Mouse (Mus musculus) liver, embryonic 16.5 days (tissue): ENCODE measurements at regions not wholly inside any gene's neighbourhood (a gene's known extent, or its start where the extent isn't known, plus 50 kb on each side); places are given as distances from the start of the nearest gene placed in this dataset.

Experiments
- ATAC-seq: fragments of 200-750 bp; cut with Nextera tagmentation; 2 replicates; pipeline ENCODE4 v1.8.0; 2017; ENCODE audit warnings: low read depth, mild to moderate bottlenecking, moderate number of reproducible peaks, moderate library complexity
- H3K27ac ChIP-seq: fragments of 300-500 bp; sonication (generic); 2 replicates; pipeline ENCODE4 v1.5.1; 2014; ENCODE audit warnings: mild to moderate bottlenecking, low read length
- H3K27me3 ChIP-seq: fragments of 300-500 bp; sonication (generic); 2 replicates; pipeline ENCODE4 v1.6.1; 2014; ENCODE audit warnings: low read depth, low read length, mixed read lengths; ENCODE audit not compliant: control insufficient read depth, insufficient read depth
- H3K36me3 ChIP-seq: fragments of 300-500 bp; sonication (generic); 2 replicates; pipeline ENCODE4 v1.6.1; 2014; ENCODE audit warnings: mild to moderate bottlenecking; ENCODE audit not compliant: control insufficient read depth, insufficient read depth
- H3K4me1 ChIP-seq: fragments of 300-500 bp; sonication (generic); 2 replicates; pipeline ENCODE4 v1.6.1; 2014; ENCODE audit warnings: low read depth, low read length, mixed read lengths; ENCODE audit not compliant: control insufficient read depth
- H3K4me2 ChIP-seq: fragments of 300-500 bp; sonication (generic); 2 replicates; pipeline ENCODE4 v1.6.1; 2014; ENCODE audit warnings: low read depth, low read length, mixed read lengths
- H3K4me3 ChIP-seq: fragments of 300-500 bp; sonication (generic); 2 replicates; pipeline ENCODE4 v1.5.1; 2014; ENCODE audit warnings: low read depth, mild to moderate bottlenecking, low read length
- H3K9ac ChIP-seq: fragments of 300-500 bp; sonication (generic); 2 replicates; pipeline ENCODE4 v1.6.1; 2014; ENCODE audit warnings: low read depth, low read length
- H3K9me3 ChIP-seq: fragments of 300-500 bp; sonication (generic); replicated peaks from 2 replicates; pipeline ENCODE4 v1.6.1; 2016; ENCODE audit warnings: low read length; ENCODE audit not compliant: control insufficient read depth
- WGBS: fragments of 180-500 bp; shearing (Covaris S2); extraction: QIAGEN DNeasy Blood & Tissue Kit; methylation state at CpG from one replicate; pipeline ENCODE4 v1.1.7; 2014; ENCODE audit not compliant: insufficient replicate concordance; 5-methylcytosine and 5-hydroxymethylcytosine counted together

- Histone ChIP-seq H3K4me3 (no peak overlapping the region), H3K4me2 (no peak overlapping the region), H3K27me3 (no peaks in the 10 kb centered on the region), H3K9ac (no peak overlapping the region), H3K4me1 (no peaks in the 10 kb centered on the region), H3K27ac (no peak overlapping the region), H3K36me3 (no peaks in the 10 kb centered on the region), H3K9me3 (no peaks in the 10 kb centered on the region)
- no peak for ATAC-seq
- 54% methylated on average over 2 of the region's 2 CpGs for whole genome bisulfite sequencing
Measured at GRCm38 (mm10) chr4:87670167-87670566, 363.0 kb downstream of the Mllt3 start.

DNA sequence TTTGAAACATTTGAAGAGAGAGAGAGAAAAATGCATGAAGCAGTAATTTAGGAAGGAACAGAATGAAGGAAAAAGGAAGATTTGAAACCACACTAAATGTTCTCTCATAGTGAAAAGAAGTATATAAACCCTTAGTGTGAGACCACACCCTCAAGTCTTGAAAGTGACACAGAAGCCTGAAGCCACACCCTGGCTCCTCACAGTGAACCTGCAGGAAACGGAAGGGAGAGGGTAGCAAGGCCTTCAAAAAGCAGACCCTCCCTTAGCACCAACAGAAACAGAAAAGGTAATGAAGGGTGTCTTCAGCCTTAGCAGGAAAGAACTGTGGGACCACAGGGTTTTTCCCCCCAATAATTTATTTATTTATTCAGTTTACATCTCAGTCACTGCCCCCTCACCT lies 363.7 kb downstream of the Mllt3 start:
- no peak overlapping the region for H3K9ac ChIP-seq
- no peaks in the 10 kb centered on the region for H3K27me3 ChIP-seq
- no peaks in the 10 kb centered on the region for H3K4me1 ChIP-seq
- no peak for ATAC-seq
- H3K4me3 ChIP-seq, result no peak overlapping the region
- H3K27ac ChIP-seq, result no peak overlapping the region
- no peaks in the 10 kb centered on the region for H3K9me3 ChIP-seq
- WGBS, result 50% methylated on average over 1 of the region's 1 CpGs
- no peak overlapping the region for H3K4me2 ChIP-seq
- H3K36me3 ChIP-seq, result no peaks in the 10 kb centered on the region

DNA sequence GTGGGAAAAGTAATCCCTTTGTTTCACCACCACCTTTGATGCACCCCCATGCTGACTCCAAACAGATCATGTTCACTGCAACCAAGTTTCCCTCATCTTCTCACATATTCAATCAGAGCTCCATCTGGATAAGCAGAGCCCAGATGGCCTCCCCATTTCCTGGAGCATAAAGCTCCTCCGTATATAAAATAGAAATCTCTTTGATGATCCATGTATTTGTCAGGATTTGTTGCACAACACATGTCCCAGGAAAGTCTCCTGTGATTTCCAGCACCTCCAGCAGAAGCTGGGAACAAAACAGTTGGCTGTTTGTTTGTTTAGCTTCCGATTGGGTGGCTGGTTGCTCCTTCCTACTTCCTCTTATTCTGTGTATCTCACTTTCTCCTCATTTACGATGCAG lies 364.9 kb downstream of the Mllt3 start:
- ATAC-seq, result no peak
- H3K4me2 ChIP-seq, result no peak overlapping the region
- H3K9me3 ChIP-seq, result no peaks in the 10 kb centered on the region
- 19% methylated on average over 3 of the region's 3 CpGs for WGBS
- H3K36me3 ChIP-seq, result no peaks in the 10 kb centered on the region
- no peak overlapping the region for H3K27ac ChIP-seq
- no peaks in the 10 kb centered on the region for H3K4me1 ChIP-seq
- H3K27me3 ChIP-seq, result no peaks in the 10 kb centered on the region
- H3K9ac ChIP-seq, result no peak overlapping the region
- H3K4me3 ChIP-seq, result no peak overlapping the region

DNA sequence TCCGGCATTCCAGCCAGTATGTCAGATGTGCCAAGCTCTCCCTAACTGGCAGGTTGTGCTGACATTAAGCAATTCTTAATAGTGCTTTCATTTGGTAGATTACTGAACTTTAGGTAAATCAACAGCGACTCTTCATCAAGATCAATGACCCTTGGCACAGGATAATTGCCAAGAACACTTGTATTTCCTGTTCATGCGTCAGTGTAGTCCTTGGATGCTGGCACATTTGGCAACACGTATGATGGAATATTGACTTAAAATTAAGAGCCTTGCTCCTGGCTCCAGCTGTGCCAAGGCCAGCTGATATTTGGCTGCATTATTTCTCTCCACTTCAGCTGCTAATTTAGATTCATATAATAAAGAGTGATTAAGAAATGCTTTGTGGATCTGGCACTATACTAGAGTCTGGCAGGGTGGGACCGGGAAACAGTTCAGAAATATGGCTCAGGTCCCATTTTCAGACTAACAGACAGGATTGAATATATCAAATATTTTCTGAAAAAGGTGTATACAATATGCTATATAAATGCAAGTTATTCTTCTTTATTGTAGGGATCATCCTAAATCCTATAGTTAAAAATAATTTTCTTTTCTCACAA lies 365.5 kb downstream of the Mllt3 start:
- H3K4me3 ChIP-seq, result no peak overlapping the region
- H3K36me3 ChIP-seq, result no peaks in the 10 kb centered on the region
- no peak for ATAC-seq
- WGBS, result 67% methylated on average over 5 of the region's 5 CpGs
- H3K9me3 ChIP-seq, result no peaks in the 10 kb centered on the region
- H3K27me3 ChIP-seq, result no peaks in the 10 kb centered on the region
- no peak overlapping the region for H3K27ac ChIP-seq
- H3K4me2 ChIP-seq, result no peak overlapping the region
- no peaks in the 10 kb centered on the region for H3K4me1 ChIP-seq
- no peak overlapping the region for H3K9ac ChIP-seq

DNA sequence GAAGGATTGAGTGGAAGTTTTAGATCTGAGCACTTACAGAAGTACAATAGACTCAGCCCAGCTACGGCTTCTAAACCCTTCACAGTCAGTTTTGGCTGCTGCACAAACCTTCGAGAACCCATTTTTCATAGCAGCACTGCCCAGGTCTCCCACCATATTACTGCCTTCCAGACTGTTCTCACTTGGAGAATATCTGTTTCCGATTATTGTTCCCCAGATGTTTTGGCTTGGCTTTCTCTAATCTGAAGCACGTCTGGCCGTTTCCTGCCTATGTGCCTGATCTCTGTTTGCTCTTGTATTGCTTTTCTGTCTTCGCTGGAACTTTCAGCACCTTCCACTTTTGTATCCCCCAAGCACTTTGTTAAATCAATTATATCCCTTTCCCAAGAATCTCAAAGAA lies 368.0 kb downstream of the Mllt3 start:
- Histone ChIP-seq H3K36me3 (no peaks in the 10 kb centered on the region), H3K27ac (no peak overlapping the region), H3K27me3 (no peaks in the 10 kb centered on the region), H3K4me1 (no peaks in the 10 kb centered on the region), H3K9me3 (no peaks in the 10 kb centered on the region), H3K4me2 (no peak overlapping the region), H3K4me3 (no peak overlapping the region), H3K9ac (no peak overlapping the region)
- 41% methylated on average over 6 of the region's 6 CpGs for WGBS
- no peak for ATAC-seq

- Histone ChIP-seq H3K27me3 (no peaks in the 10 kb centered on the region), H3K4me1 (no peaks in the 10 kb centered on the region), H3K4me3 (no peak overlapping the region), H3K27ac (no peak overlapping the region), H3K36me3 (no peaks in the 10 kb centered on the region), H3K4me2 (no peak overlapping the region), H3K9me3 (no peaks in the 10 kb centered on the region), H3K9ac (no peak overlapping the region)
- 35% methylated on average over 2 of the region's 2 CpGs for WGBS
- no peak for ATAC-seq
Measured at GRCm38 (mm10) chr4:87662876-87663275, 370.3 kb downstream of the Mllt3 start.

GRCm38 (mm10) chr4:87658316-87658715 lies 374.8 kb downstream of the Mllt3 start:
- Histone ChIP-seq H3K4me1 (no peaks in the 10 kb centered on the region), H3K9me3 (no peaks in the 10 kb centered on the region), H3K4me2 (no peak overlapping the region), H3K4me3 (no peak overlapping the region), H3K27ac (no peak overlapping the region), H3K9ac (no peak overlapping the region), H3K27me3 (no peaks in the 10 kb centered on the region), H3K36me3 (no peaks in the 10 kb centered on the region)
- ATAC-seq, result no peak
- WGBS, result 25% methylated on average over 4 of the region's 4 CpGs

GRCm38 (mm10) chr4:87657855-87658254 lies 375.3 kb downstream of the Mllt3 start:
- no peaks in the 10 kb centered on the region for H3K27me3 ChIP-seq
- ATAC-seq, result no peak
- H3K9me3 ChIP-seq, result no peaks in the 10 kb centered on the region
- H3K4me2 ChIP-seq, result no peak overlapping the region
- no peak overlapping the region for H3K9ac ChIP-seq
- H3K36me3 ChIP-seq, result no peaks in the 10 kb centered on the region
- 23% methylated on average over 2 of the region's 2 CpGs for WGBS
- H3K4me1 ChIP-seq, result no peaks in the 10 kb centered on the region
- no peak overlapping the region for H3K27ac ChIP-seq
- no peak overlapping the region for H3K4me3 ChIP-seq

DNA sequence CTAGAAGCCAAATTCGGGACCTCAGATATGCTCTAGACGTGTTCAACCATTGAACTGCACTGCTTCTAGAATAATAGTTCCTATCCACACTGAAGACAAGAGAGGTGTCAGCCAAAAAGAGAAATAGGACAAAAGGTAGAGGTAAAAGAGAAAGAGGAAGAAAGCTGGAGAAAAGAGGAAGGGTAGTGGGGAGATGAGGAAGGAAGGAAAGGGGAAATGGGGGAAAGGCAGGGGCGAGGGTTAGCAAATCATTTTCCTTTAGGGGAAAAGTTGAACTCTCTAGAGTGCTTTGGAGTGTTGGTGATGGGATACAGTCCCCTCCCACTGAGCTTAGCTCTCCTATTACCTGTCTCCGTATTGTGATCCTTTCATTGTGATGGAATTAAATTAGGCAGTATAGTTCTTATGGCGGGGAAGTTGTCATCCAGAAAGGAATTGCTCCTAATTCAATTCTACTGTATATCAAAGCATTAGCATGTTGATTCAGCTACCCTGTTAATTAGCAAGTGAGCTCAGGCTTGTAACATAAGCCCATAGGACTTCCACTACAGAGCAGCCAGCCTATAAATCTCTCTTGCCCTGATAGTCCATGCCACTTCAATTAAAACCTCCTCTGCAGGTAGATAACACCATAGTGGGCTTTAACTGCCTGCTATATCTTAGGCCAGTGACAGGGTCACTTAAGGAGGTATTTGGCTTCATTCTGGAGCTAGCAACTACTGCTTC lies 379.6 kb downstream of the Mllt3 start:
- no peak overlapping the region for H3K4me3 ChIP-seq
- H3K9me3 ChIP-seq, result no peaks in the 10 kb centered on the region
- H3K4me2 ChIP-seq, result no peak overlapping the region
- no peak overlapping the region for H3K27ac ChIP-seq
- no peak overlapping the region for H3K9ac ChIP-seq
- H3K36me3 ChIP-seq, result no peaks in the 10 kb centered on the region
- 43% methylated on average over 5 of the region's 5 CpGs for WGBS
- no peak for ATAC-seq
- no peaks in the 10 kb centered on the region for H3K27me3 ChIP-seq
- no peaks in the 10 kb centered on the region for H3K4me1 ChIP-seq
